Mouse (Mus musculus) cerebral cortex, adult 2 months (tissue): Measurements from ENCODE around the gene Hsd17b1.

Experiments
- WGBS: fragments of 180-500 bp; shearing (Covaris S2); methylation state at CpG from one replicate; pipeline ENCODE4 v1.1.7; 2018; 5-methylcytosine and 5-hydroxymethylcytosine counted together

Hsd17b1 gene

GRCm38 (mm10) chr11:101078121-101078520, at the start of gene Hsd17b1:
Hsd17b1 (plus strand) TSS chr11:101078411.
- WGBS, result 81% methylated on average over 9 of the region's 9 CpGs

GRCm38 (mm10) chr11:101029320-101029719, 48.9 kb upstream of the Hsd17b1 start:
- WGBS, result 61% methylated on average over 8 of the region's 8 CpGs

GRCm38 (mm10) chr11:101030136-101030807, 47.9 kb upstream of the Hsd17b1 start:
- 64% methylated on average over 10 of the region's 10 CpGs for WGBS

- 80% methylated on average over 4 of the region's 4 CpGs for WGBS
Observed at GRCm38 (mm10) chr11:101030808-101031156, 47.4 kb upstream of the Hsd17b1 start.

- WGBS, result 81% methylated on average over 1 of the region's 1 CpGs
Observed at GRCm38 (mm10) chr11:101031470-101031869, 46.7 kb upstream of the Hsd17b1 start.

- 87% methylated on average over 17 of the region's 17 CpGs for WGBS
Observed at GRCm38 (mm10) chr11:101033856-101034500, 44.2 kb upstream of the Hsd17b1 start.

GRCm38 (mm10) chr11:101034614-101035327, 43.4 kb upstream of the Hsd17b1 start:
- WGBS, result 60% methylated on average over 8 of the region's 8 CpGs

- 92% methylated on average over 4 of the region's 4 CpGs for WGBS
Observed at GRCm38 (mm10) chr11:101035328-101035695, 42.9 kb upstream of the Hsd17b1 start.

- WGBS, result 60% methylated on average over 10 of the region's 10 CpGs
Observed at GRCm38 (mm10) chr11:101037795-101038194, 40.4 kb upstream of the Hsd17b1 start.

GRCm38 (mm10) chr11:101045826-101046225, 32.4 kb upstream of the Hsd17b1 start:
- WGBS, result 69% methylated on average over 4 of the region's 4 CpGs

- WGBS, result 57% methylated on average over 9 of the region's 9 CpGs
Observed at GRCm38 (mm10) chr11:101046440-101046839, 31.8 kb upstream of the Hsd17b1 start.

GRCm38 (mm10) chr11:101047502-101047901, 30.7 kb upstream of the Hsd17b1 start:
- 75% methylated on average over 3 of the region's 3 CpGs for WGBS

- 50% methylated on average over 9 of the region's 9 CpGs for WGBS
Observed at GRCm38 (mm10) chr11:101050359-101050758, 27.9 kb upstream of the Hsd17b1 start.

- WGBS, result 54% methylated on average over 6 of the region's 6 CpGs
Observed at GRCm38 (mm10) chr11:101051051-101051493, 27.1 kb upstream of the Hsd17b1 start.

- WGBS, result 67% methylated on average over 8 of the region's 8 CpGs
Observed at GRCm38 (mm10) chr11:101051617-101052016, 26.6 kb upstream of the Hsd17b1 start.

GRCm38 (mm10) chr11:101052751-101053473, 25.3 kb upstream of the Hsd17b1 start:
- WGBS, result 73% methylated on average over 10 of the region's 10 CpGs

GRCm38 (mm10) chr11:101053974-101054373, 24.2 kb upstream of the Hsd17b1 start:
- 98% methylated on average over 1 of the region's 1 CpGs for WGBS

GRCm38 (mm10) chr11:101055418-101055817, 22.8 kb upstream of the Hsd17b1 start:
- 74% methylated on average over 14 of the region's 14 CpGs for WGBS

- WGBS, result 34% methylated on average over 8 of the region's 8 CpGs
Observed at GRCm38 (mm10) chr11:101056885-101057284, 21.3 kb upstream of the Hsd17b1 start.

GRCm38 (mm10) chr11:101057860-101058259, 20.4 kb upstream of the Hsd17b1 start:
- WGBS, result 23% methylated on average over 5 of the region's 5 CpGs

- WGBS, result 62% methylated on average over 5 of the region's 5 CpGs
Observed at GRCm38 (mm10) chr11:101058726-101059125, 19.5 kb upstream of the Hsd17b1 start.

GRCm38 (mm10) chr11:101059473-101059872, 18.7 kb upstream of the Hsd17b1 start:
- 59% methylated on average over 10 of the region's 10 CpGs for WGBS
